Mouse (Mus musculus) liver, postnatal 0 days (tissue): ENCODE results near the gene Camkv. TPM values are rescaled to one million over a fixed set of nuclear protein-coding genes. Genes with fewer than 3 reads are reported as not detected.
A peak's percentile ranks its signal among the peaks of the same experiment; 100 is the strongest.

Source experiments
- ATAC-seq: fragments of 200-750 bp; cut with Nextera tagmentation; 2 replicates; pipeline ENCODE4 v1.8.0; 2017; ENCODE audit warnings: mild to moderate bottlenecking, moderate library complexity
- DNase-seq: peaks from one replicate; pipeline ENCODE4 v3.0.0-alpha.2; 2016
- H3K27ac ChIP-seq: fragments of 300-500 bp; sonication (generic); 2 replicates; pipeline ENCODE4 v1.5.1; 2014; ENCODE audit warnings: antibody characterized with exemption, moderate library complexity, mild to moderate bottlenecking, low read depth
- H3K27me3 ChIP-seq: fragments of 300-500 bp; sonication (generic); 2 replicates; pipeline ENCODE4 v1.6.1; 2014; ENCODE audit warnings: low read length, control low read depth, mixed read lengths; ENCODE audit not compliant: insufficient read depth
- H3K36me3 ChIP-seq: fragments of 300-500 bp; sonication (generic); replicated peaks from 2 replicates; pipeline ENCODE4 v1.6.1; 2014; ENCODE audit warnings: mild to moderate bottlenecking, control low read depth, low read length, moderate library complexity, mixed read lengths; ENCODE audit not compliant: insufficient read depth
- H3K4me1 ChIP-seq: fragments of 300-500 bp; sonication (generic); 2 replicates; pipeline ENCODE4 v1.6.1; 2014; ENCODE audit warnings: antibody characterized with exemption, mild to moderate bottlenecking, control low read depth; ENCODE audit not compliant: insufficient read depth
- H3K4me2 ChIP-seq: fragments of 300-500 bp; sonication (generic); 2 replicates; pipeline ENCODE4 v1.6.1; 2014; ENCODE audit warnings: low read depth, mild to moderate bottlenecking, low read length, moderate library complexity, mixed read lengths
- H3K4me3 ChIP-seq: fragments of 300-500 bp; sonication (generic); 2 replicates; pipeline ENCODE4 v1.5.1; 2014; ENCODE audit warnings: low read depth, low read length
- H3K9ac ChIP-seq: fragments of 300-500 bp; sonication (generic); replicated peaks from 2 replicates; pipeline ENCODE4 v1.6.1; 2014; ENCODE audit warnings: mild to moderate bottlenecking, moderate library complexity
- H3K9me3 ChIP-seq: fragments of 300-500 bp; sonication (generic); 2 replicates; pipeline ENCODE4 v1.6.1; 2016; ENCODE audit warnings: mild to moderate bottlenecking, control low read depth, low read length, mixed read lengths
- CTCF ChIP-seq: sonication (generic); IDR thresholded peaks from 2 replicates; pipeline ENCODE4 v1.5.1; 2016; ENCODE audit warnings: antibody characterized with exemption, low read depth
- EP300 ChIP-seq: IDR thresholded peaks from 2 replicates; pipeline ENCODE4 v1.6.1; 2016; ENCODE audit warnings: antibody characterized with exemption, low read depth, mild to moderate bottlenecking
- WGBS: fragments of 180-500 bp; shearing (Covaris S2); extraction: QIAGEN DNeasy Blood & Tissue Kit; methylation state at CpG from one replicate; pipeline ENCODE4 v1.1.7; 2014; ENCODE audit not compliant: insufficient replicate concordance; 5-methylcytosine and 5-hydroxymethylcytosine counted together
- polyA plus RNA-seq: library from polyadenylated mRNA; unstranded; fragments of >200 nt; fragmentation: Nextera tagmentation; extraction: Ambion mirVana; gene quantifications from 2 replicates; pipeline ENCODE4 v1.2.1, GENCODE M21; 2015

The Camkv gene
- polyA plus RNA-seq, 1 experiment from 2014 or later, result 0.09 TPM

DNA sequence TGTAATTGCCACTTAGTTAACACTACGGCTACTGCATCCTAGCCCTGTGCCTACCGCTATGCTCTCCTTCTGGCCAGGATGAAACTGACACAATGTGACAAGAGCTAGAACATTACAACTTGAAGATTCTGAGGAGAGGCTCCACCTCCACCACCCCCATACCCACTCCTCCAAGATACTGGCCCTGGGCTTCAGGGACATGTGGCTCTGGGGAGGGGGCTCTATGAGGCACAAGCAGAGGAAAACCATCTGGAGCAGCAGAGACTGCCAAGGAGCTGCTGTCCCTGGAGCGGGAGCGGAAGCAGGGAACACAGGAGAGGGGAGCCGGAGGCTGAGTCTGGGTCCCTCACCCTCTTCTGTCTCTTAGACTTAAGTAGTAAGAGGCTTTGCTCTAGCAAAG lies 7.7 kb upstream of the Camkv start:
- no peak for ATAC-seq
- peaks cover 3% of the 10 kb centered on the region; the same call in 1 of the 2 replicates for H3K4me1 ChIP-seq
- no peak overlapping the region for H3K9ac ChIP-seq
- DNase-seq, result no peak
- H3K4me2 ChIP-seq, result no peak overlapping the region
- H3K36me3 ChIP-seq, result no peaks in the 10 kb centered on the region
- H3K27me3 ChIP-seq, result 0 out of 2 replicates have a peak, but pooled peaks cover 2% of the 10 kb centered on the region
- no peak overlapping the region for H3K4me3 ChIP-seq
- no peak overlapping the region for H3K27ac ChIP-seq
- TF ChIP-seq EP300 (no peak), CTCF (no peak)
- WGBS, result 69% methylated on average over 5 of the region's 5 CpGs
- H3K9me3 ChIP-seq, result no peaks in the 10 kb centered on the region

DNA sequence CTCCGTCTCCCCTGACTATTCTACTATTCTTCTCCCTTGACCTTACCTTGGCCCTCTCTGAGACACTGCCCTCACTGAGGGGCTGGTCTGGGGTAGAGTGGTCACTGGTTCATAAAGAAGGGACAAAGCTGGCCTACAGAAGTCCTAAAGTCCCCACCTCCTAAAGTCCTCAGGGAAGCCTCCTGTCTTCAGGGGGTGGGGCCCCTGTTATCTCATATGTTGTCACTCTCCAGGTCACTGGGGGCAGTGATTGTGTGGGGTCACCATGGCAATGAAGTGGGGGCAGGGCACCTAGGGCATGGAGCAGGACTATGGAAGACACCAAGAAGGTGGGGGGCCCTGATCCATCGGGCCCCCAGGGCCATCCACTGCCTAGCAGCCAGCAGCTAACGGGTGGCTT lies 7.3 kb upstream of the Camkv start, which contains the start of gene Actl11:
Actl11 (plus strand) TSS at position 301 of the 400 bp plus-strand sequence.
- Histone ChIP-seq H3K9ac (no peak within 1 kb of the TSS), H3K27me3 (0 out of 2 replicates have a peak, but pooled peaks cover 2% of the 10 kb centered on the region), H3K9me3 (no peaks in the 10 kb centered on the region), H3K4me3 (no peak within 1 kb of the TSS), H3K36me3 (no peaks in the 10 kb centered on the region), H3K4me1 (peaks cover 2% of the 10 kb centered on the region; the same call in 1 of the 2 replicates), H3K27ac (no peak within 1 kb of the TSS), H3K4me2 (no peak within 1 kb of the TSS)
- no peak for ATAC-seq
- DNase-seq, result no peak
- WGBS, result 67% methylated on average over 3 of the region's 3 CpGs
- TF ChIP-seq CTCF (no peak), EP300 (no peak)

DNA sequence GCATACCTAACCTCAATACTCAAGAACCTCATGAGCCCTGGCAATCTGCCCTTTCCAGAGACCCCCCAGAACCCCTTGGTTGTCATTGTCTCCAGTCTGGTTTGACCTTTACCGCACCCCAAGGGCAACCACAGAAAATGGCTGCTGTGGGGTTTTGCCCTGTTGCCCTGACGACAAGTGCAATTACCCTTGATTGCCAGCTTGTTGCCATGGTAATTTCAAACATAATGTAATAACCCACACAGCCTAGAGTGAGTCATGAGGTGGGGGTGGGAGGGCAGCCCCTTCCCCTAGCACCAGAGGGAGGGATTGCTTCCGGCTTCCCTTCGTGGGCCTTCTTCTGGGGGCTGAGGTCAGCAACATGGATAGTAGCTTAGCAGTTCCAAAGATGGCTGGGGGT lies 3.3 kb upstream of the Camkv start:
- H3K27me3 ChIP-seq, result peaks cover 28% of the 10 kb centered on the region
- H3K4me1 ChIP-seq, result peaks cover 10% of the 10 kb centered on the region
- no peaks in the 10 kb centered on the region for H3K9me3 ChIP-seq
- ATAC-seq (no peak), DNase-seq (no peak)
- no peak overlapping the region for H3K4me2 ChIP-seq
- H3K36me3 ChIP-seq, result no peaks in the 10 kb centered on the region
- no peak overlapping the region for H3K9ac ChIP-seq
- no peak overlapping the region for H3K27ac ChIP-seq
- WGBS, result 75% methylated on average over 4 of the region's 4 CpGs
- TF ChIP-seq CTCF (no peak), EP300 (no peak)
- no peak overlapping the region for H3K4me3 ChIP-seq

DNA sequence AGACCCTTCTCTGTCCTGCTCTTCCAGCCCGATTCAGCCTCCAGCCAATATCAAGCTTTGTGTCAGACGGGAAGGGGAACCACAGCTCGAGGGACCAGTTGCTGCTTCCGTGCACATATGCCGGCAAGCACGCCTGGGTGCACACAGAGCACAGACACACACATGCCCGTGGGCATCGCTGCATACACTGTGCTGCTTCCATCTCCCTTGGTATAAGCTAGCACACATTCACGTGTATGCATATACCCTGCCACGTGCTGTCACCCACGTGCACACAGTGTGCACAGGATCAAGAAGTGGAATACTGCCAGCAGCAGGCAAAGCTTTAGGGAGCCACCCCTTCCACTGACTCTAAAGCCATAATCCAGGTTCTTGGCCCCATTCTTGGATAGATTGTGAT lies 1.3 kb upstream of the Camkv start:
- Histone ChIP-seq H3K36me3 (no peaks in the 10 kb centered on the region), H3K9ac (no peak overlapping the region), H3K4me3 (no peak overlapping the region), H3K9me3 (no peaks in the 10 kb centered on the region), H3K27me3 (peaks cover 30% of the 10 kb centered on the region), H3K4me2 (no peak overlapping the region), H3K27ac (no peak overlapping the region), H3K4me1 (peaks cover 10% of the 10 kb centered on the region)
- TF ChIP-seq EP300 (no peak), CTCF (no peak)
- no peak for ATAC-seq
- WGBS, result 74% methylated on average over 11 of the region's 11 CpGs
- no peak for DNase-seq

DNA sequence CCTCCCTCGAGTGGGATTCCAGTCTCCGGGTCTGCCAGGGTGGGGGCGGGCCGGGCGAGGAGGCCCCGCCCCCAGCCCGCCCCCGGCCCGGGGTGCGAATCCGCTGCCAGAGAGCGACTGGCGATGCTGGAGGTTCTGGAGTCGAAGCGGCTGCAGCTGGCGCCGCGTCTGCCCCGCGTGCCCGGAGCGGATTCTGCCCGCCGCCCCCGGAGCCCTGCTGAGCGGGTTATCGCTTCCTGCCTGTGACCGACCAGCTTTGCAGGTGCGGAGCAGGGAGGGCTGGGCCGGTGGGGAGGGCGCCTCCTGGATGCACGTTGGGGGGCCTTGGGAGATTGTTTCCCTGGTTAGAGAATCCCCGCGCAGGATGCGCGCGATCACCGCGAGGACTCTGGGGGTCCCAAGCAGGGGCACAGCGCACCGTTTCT lies 328 bp downstream of the Camkv start:
- Histone ChIP-seq H3K4me3 (peak overlapping the region; percentile 39), H3K9me3 (no peaks in the 10 kb centered on the region), H3K4me2 (peak overlapping the region; percentile 68), H3K27me3 (peaks cover 30% of the 10 kb centered on the region), H3K4me1 (peaks cover 10% of the 10 kb centered on the region), H3K36me3 (no peaks in the 10 kb centered on the region), H3K27ac (no peak overlapping the region), H3K9ac (0 out of 2 replicates have a peak overlapping the region, but pooled peaks have one; percentile 11)
- TF ChIP-seq EP300, result no peak
- no peak for TF ChIP-seq CTCF
- WGBS, result under 1% methylated on average over 40 of the region's 41 CpGs
- DNase-seq (no peak), ATAC-seq (0 out of 2 replicates have a peak, but pooled peaks have one; percentile 7)

DNA sequence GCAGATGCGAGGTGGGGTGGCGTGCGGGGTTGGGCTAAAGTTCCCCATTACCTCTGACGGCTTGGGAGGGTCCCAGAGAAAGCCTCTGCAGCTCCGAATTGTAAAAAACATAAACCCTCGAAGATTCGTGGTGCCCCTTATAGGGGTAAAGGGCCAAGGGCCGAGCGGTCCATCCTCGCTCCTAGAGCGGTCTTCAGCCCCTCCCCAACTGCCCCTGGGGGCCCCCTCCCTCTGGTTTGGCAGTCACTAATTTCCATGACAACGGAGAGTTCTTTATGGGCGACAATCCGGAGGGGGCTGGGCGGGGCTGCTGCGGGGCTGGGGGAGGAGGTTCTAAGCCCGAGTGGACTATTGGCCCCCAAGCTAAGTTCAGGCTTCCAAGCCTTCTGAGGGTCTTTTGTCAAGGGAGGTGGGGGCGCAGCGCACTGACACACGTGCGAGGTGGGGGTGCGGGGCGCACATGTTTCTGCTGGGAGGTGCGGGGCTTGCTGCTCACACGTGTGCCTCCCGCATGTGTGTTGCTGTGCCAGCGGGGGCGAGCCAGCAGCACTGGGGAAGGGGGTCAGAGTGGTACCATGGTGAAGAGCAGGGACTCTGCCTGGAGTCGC lies 845 bp downstream of the Camkv start:
- no peak for TF ChIP-seq EP300
- H3K36me3 ChIP-seq, result no peaks in the 10 kb centered on the region
- H3K27me3 ChIP-seq, result peaks cover 30% of the 10 kb centered on the region
- peak overlapping the region; percentile 68 for H3K4me2 ChIP-seq
- no peaks in the 10 kb centered on the region for H3K9me3 ChIP-seq
- peak overlapping the region; percentile 39 for H3K4me3 ChIP-seq
- peaks cover 10% of the 10 kb centered on the region for H3K4me1 ChIP-seq
- DNase-seq (no peak), ATAC-seq (0 out of 2 replicates have a peak, but pooled peaks have one; percentile 10)
- 4% methylated on average over 29 of the region's 29 CpGs for WGBS
- H3K9ac ChIP-seq, result 0 out of 2 replicates have a peak overlapping the region, but pooled peaks have one; percentile 11
- H3K27ac ChIP-seq, result no peak overlapping the region
